Mouse (Mus musculus): Measurements from ENCODE around the gene Mydgf. TPM values are rescaled to one million over a fixed set of nuclear protein-coding genes. Genes with fewer than 3 reads are reported as not detected.
A peak's percentile ranks its signal among the peaks of the same experiment; 100 is the strongest.

Mydgf gene
- total and polyA plus RNA-seq, 2 experiments from 2014 or later = 58.1 to 86.9 TPM

- TF ChIP-seq CTCF (IDR thresholded peaks at IDR 0.05; ENCODE audit: low read depth) = peak; percentile 84
- no peak overlapping the region for H3K27ac ChIP-seq
- H3K9me3 ChIP-seq (ENCODE audit: low read length) = no peaks in the 10 kb centered on the region
- no peak overlapping the region for H3K4me2 ChIP-seq (ENCODE audit: low read depth, low read length)
- DNase-seq (ENCODE audit: low spot score) (peak; percentile 69), ATAC-seq (peak; percentile 19; the same call in 1 of the 2 replicates)
- H3K4me1 ChIP-seq (ENCODE audit: insufficient read depth, low read length) = peaks cover 6% of the 10 kb centered on the region; the same call in 1 of the 2 replicates
- no peaks in the 10 kb centered on the region for H3K27me3 ChIP-seq (ENCODE audit: insufficient read depth, low read length)
- WGBS = 41% methylated on average over 7 of the region's 7 CpGs
- H3K4me3 ChIP-seq (ENCODE audit: low read length) = no peak overlapping the region
- H3K9ac ChIP-seq (replicated peaks; ENCODE audit: low read length) = no peak overlapping the region
- peaks cover 30% of the 10 kb centered on the region for H3K36me3 ChIP-seq (ENCODE audit: insufficient read depth, low read length)
These were observed 51.9 kb downstream of the Mydgf start for GRCm38 (mm10) chr17:56131814-56132213.

GRCm38 (mm10) chr17:56131136-56131535, 52.6 kb downstream of the Mydgf start:
- H3K4me3 ChIP-seq (ENCODE audit: low read length) = no peak overlapping the region
- no peak for DNase-seq (ENCODE audit: low spot score)
- no peak overlapping the region for H3K9ac ChIP-seq (replicated peaks; ENCODE audit: low read length)
- no peaks in the 10 kb centered on the region for H3K9me3 ChIP-seq (ENCODE audit: low read length)
- peaks cover 34% of the 10 kb centered on the region for H3K36me3 ChIP-seq (ENCODE audit: insufficient read depth, low read length)
- H3K27ac ChIP-seq = no peak overlapping the region
- no peaks in the 10 kb centered on the region for H3K27me3 ChIP-seq (ENCODE audit: insufficient read depth, low read length)
- ATAC-seq = no peak
- no peak for TF ChIP-seq CTCF (IDR thresholded peaks at IDR 0.05; ENCODE audit: low read depth)
- 91% methylated on average over 10 of the region's 10 CpGs for WGBS
- no peak overlapping the region for H3K4me2 ChIP-seq (ENCODE audit: low read depth, low read length)
- peaks cover 6% of the 10 kb centered on the region; the same call in 1 of the 2 replicates for H3K4me1 ChIP-seq (ENCODE audit: insufficient read depth, low read length)

GRCm38 (mm10) chr17:56128246-56128645, 55.5 kb downstream of the Mydgf start:
- 63% methylated on average over 15 of the region's 15 CpGs for WGBS
- Histone ChIP-seq H3K9ac (replicated peaks; ENCODE audit: low read length) (no peak overlapping the region), H3K27ac (no peak overlapping the region), H3K4me1 (ENCODE audit: insufficient read depth, low read length) (no peaks in the 10 kb centered on the region), H3K36me3 (ENCODE audit: insufficient read depth, low read length) (peaks cover 47% of the 10 kb centered on the region), H3K9me3 (ENCODE audit: low read length) (no peaks in the 10 kb centered on the region), H3K4me3 (ENCODE audit: low read length) (no peak overlapping the region), H3K27me3 (ENCODE audit: insufficient read depth, low read length) (no peaks in the 10 kb centered on the region), H3K4me2 (ENCODE audit: low read depth, low read length) (no peak overlapping the region)
- ATAC-seq (no peak), DNase-seq (ENCODE audit: low spot score) (no peak)
- no peak for TF ChIP-seq CTCF (IDR thresholded peaks at IDR 0.05; ENCODE audit: low read depth)

- Histone ChIP-seq H3K27ac (no peak overlapping the region), H3K9me3 (ENCODE audit: low read length) (peaks cover 5% of the 10 kb centered on the region; the same call in 1 of the 2 replicates), H3K36me3 (ENCODE audit: insufficient read depth, low read length) (peaks cover 47% of the 10 kb centered on the region), H3K4me3 (ENCODE audit: low read length) (no peak overlapping the region), H3K4me2 (ENCODE audit: low read depth, low read length) (no peak overlapping the region), H3K27me3 (ENCODE audit: insufficient read depth, low read length) (no peaks in the 10 kb centered on the region), H3K9ac (replicated peaks; ENCODE audit: low read length) (no peak overlapping the region), H3K4me1 (ENCODE audit: insufficient read depth, low read length) (no peaks in the 10 kb centered on the region)
- DNase-seq (ENCODE audit: low spot score) (no peak), ATAC-seq (no peak)
- TF ChIP-seq CTCF (IDR thresholded peaks at IDR 0.05; ENCODE audit: low read depth) = no peak
- WGBS = 73% methylated on average over 11 of the region's 11 CpGs
These were observed 57.5 kb downstream of the Mydgf start for GRCm38 (mm10) chr17:56126175-56126574.

Small RNAs within 50 kb of the gene (microRNA-seq; reads per million reads assigned to microRNA genes)
- gene Gm44397 = 0 reads per million in 2 experiments

Other genes starting within 250 kb of the Mydgf start
- gene Zfp119b, start 234.4 kb downstream of the Mydgf start, total RNA-seq (2014; rRNA removed) = 1.8 and 4.3 TPM in 2 replicates
- gene Zfp119b, start 234.4 kb downstream of the Mydgf start, polyA plus RNA-seq (2015; fragmentation: Nextera tagmentation; extraction: Ambion mirVana) = 5.6 and 6.8 TPM in 2 replicates
- 0.61 and 3.8 TPM in 2 replicates for gene Ebi3, start 231.3 kb downstream of the Mydgf start, total RNA-seq (2014; rRNA removed)
- 5.2 and 7.3 TPM in 2 replicates for gene Ebi3, start 231.3 kb downstream of the Mydgf start, polyA plus RNA-seq (2015; fragmentation: Nextera tagmentation; extraction: Ambion mirVana)
- gene Yju2, start 224.8 kb downstream of the Mydgf start, total RNA-seq (2014; rRNA removed) = 6.8 and 18.3 TPM in 2 replicates
- 16.7 and 19.4 TPM in 2 replicates for gene Yju2, start 224.8 kb downstream of the Mydgf start, polyA plus RNA-seq (2015; fragmentation: Nextera tagmentation; extraction: Ambion mirVana)
- gene Shd, start 213.5 kb downstream of the Mydgf start, total RNA-seq (2014; rRNA removed) = 233 and 250 TPM in 2 replicates
- gene Shd, start 213.5 kb downstream of the Mydgf start, polyA plus RNA-seq (2015; fragmentation: Nextera tagmentation; extraction: Ambion mirVana) = 150 and 152 TPM in 2 replicates
- 136 and 140 TPM in 2 replicates for gene Fsd1, start 197.4 kb downstream of the Mydgf start, total RNA-seq (2014; rRNA removed)
- gene Fsd1, start 197.4 kb downstream of the Mydgf start, polyA plus RNA-seq (2015; fragmentation: Nextera tagmentation; extraction: Ambion mirVana) = 178 and 193 TPM in 2 replicates
- 5.4 and 5.9 TPM in 2 replicates for gene Stap2, start 178.3 kb downstream of the Mydgf start, total RNA-seq (2014; rRNA removed)
- gene Stap2, start 178.3 kb downstream of the Mydgf start, polyA plus RNA-seq (2015; fragmentation: Nextera tagmentation; extraction: Ambion mirVana) = 4.3 and 4.6 TPM in 2 replicates
- 185 and 186 TPM in 2 replicates for gene Mpnd, start 178.2 kb downstream of the Mydgf start, total RNA-seq (2014; rRNA removed)
- gene Mpnd, start 178.2 kb downstream of the Mydgf start, polyA plus RNA-seq (2015; fragmentation: Nextera tagmentation; extraction: Ambion mirVana) = 106 and 107 TPM in 2 replicates
- gene Sh3gl1, start 147.3 kb downstream of the Mydgf start, total RNA-seq (2014; rRNA removed) = 76.0 and 79.5 TPM in 2 replicates
- 84.5 and 87.6 TPM in 2 replicates for gene Sh3gl1, start 147.3 kb downstream of the Mydgf start, polyA plus RNA-seq (2015; fragmentation: Nextera tagmentation; extraction: Ambion mirVana)
- 5.8 and 6.1 TPM in 2 replicates for gene Chaf1a, start 143.5 kb downstream of the Mydgf start, total RNA-seq (2014; rRNA removed)
- 4.5 and 5.3 TPM in 2 replicates for gene Chaf1a, start 143.5 kb downstream of the Mydgf start, polyA plus RNA-seq (2015; fragmentation: Nextera tagmentation; extraction: Ambion mirVana)
- 92.0 and 111 TPM in 2 replicates for gene Ubxn6, start 108.9 kb downstream of the Mydgf start, total RNA-seq (2014; rRNA removed)
- 75.2 and 77.7 TPM in 2 replicates for gene Ubxn6, start 108.9 kb downstream of the Mydgf start, polyA plus RNA-seq (2015; fragmentation: Nextera tagmentation; extraction: Ambion mirVana)
- 57.5 and 70.0 TPM in 2 replicates for gene Hdgfl2, start 104.3 kb downstream of the Mydgf start, total RNA-seq (2014; rRNA removed)
- gene Hdgfl2, start 104.3 kb downstream of the Mydgf start, polyA plus RNA-seq (2015; fragmentation: Nextera tagmentation; extraction: Ambion mirVana) = 109 and 119 TPM in 2 replicates
- gene Plin4, start 74.1 kb downstream of the Mydgf start, total RNA-seq (2014; rRNA removed) = 0.61 and 0.99 TPM in 2 replicates
- gene Plin4, start 74.1 kb downstream of the Mydgf start, polyA plus RNA-seq (2015; fragmentation: Nextera tagmentation; extraction: Ambion mirVana) = 0.08 and 0.11 TPM in 2 replicates
- 2.2 and 3.3 TPM in 2 replicates for gene Plin5, start 66.3 kb downstream of the Mydgf start, total RNA-seq (2014; rRNA removed)
- gene Plin5, start 66.3 kb downstream of the Mydgf start, polyA plus RNA-seq (2015; fragmentation: Nextera tagmentation; extraction: Ambion mirVana) = 4.1 and 4.4 TPM in 2 replicates
- gene Lrg1, start 61.9 kb downstream of the Mydgf start, total RNA-seq (2014; rRNA removed) = 0.21 TPM in 1 of 2 replicates, not detected in the other
- gene Lrg1, start 61.9 kb downstream of the Mydgf start, polyA plus RNA-seq (2015; fragmentation: Nextera tagmentation; extraction: Ambion mirVana) = 0.90 and 0.95 TPM in 2 replicates
- gene Sema6b, start 43.6 kb downstream of the Mydgf start, total RNA-seq (2014; rRNA removed) = 91.6 and 97.5 TPM in 2 replicates
- gene Sema6b, start 43.6 kb downstream of the Mydgf start, polyA plus RNA-seq (2015; fragmentation: Nextera tagmentation; extraction: Ambion mirVana) = 12.9 and 13.2 TPM in 2 replicates
- gene Tnfaip8l1, start 21.4 kb downstream of the Mydgf start, total RNA-seq (2014; rRNA removed) = 14.4 and 17.8 TPM in 2 replicates
- gene Tnfaip8l1, start 21.4 kb downstream of the Mydgf start, polyA plus RNA-seq (2015; fragmentation: Nextera tagmentation; extraction: Ambion mirVana) = 6.9 and 7.1 TPM in 2 replicates
- gene Dpp9, start 35.0 kb upstream of the Mydgf start, total RNA-seq (2014; rRNA removed) = 30.3 and 31.3 TPM in 2 replicates
- gene Dpp9, start 35.0 kb upstream of the Mydgf start, polyA plus RNA-seq (2015; fragmentation: Nextera tagmentation; extraction: Ambion mirVana) = 18.9 and 19.0 TPM in 2 replicates
- 47.0 and 49.2 TPM in 2 replicates for gene Fem1a, start 72.9 kb upstream of the Mydgf start, total RNA-seq (2014; rRNA removed)
- gene Fem1a, start 72.9 kb upstream of the Mydgf start, polyA plus RNA-seq (2015; fragmentation: Nextera tagmentation; extraction: Ambion mirVana) = 15.1 and 15.7 TPM in 2 replicates
- gene Ticam1, start 92.9 kb upstream of the Mydgf start, total RNA-seq (2014; rRNA removed) = 3.1 and 3.4 TPM in 2 replicates
- gene Ticam1, start 92.9 kb upstream of the Mydgf start, polyA plus RNA-seq (2015; fragmentation: Nextera tagmentation; extraction: Ambion mirVana) = 1.2 and 1.3 TPM in 2 replicates
- gene Plin3, start 109.0 kb upstream of the Mydgf start, total RNA-seq (2014; rRNA removed) = 12.4 and 13.9 TPM in 2 replicates
- gene Plin3, start 109.0 kb upstream of the Mydgf start, polyA plus RNA-seq (2015; fragmentation: Nextera tagmentation; extraction: Ambion mirVana) = 16.0 and 17.0 TPM in 2 replicates
- not detected in 2 replicates for gene Arrdc5, start 116.4 kb upstream of the Mydgf start, total RNA-seq (2014; rRNA removed)
- not detected in 2 replicates for gene Arrdc5, start 116.4 kb upstream of the Mydgf start, polyA plus RNA-seq (2015; fragmentation: Nextera tagmentation; extraction: Ambion mirVana)
- gene Uhrf1, start 119.4 kb upstream of the Mydgf start, total RNA-seq (2014; rRNA removed) = 28.2 and 31.4 TPM in 2 replicates
- 18.8 and 20.5 TPM in 2 replicates for gene Uhrf1, start 119.4 kb upstream of the Mydgf start, polyA plus RNA-seq (2015; fragmentation: Nextera tagmentation; extraction: Ambion mirVana)
- gene Kdm4b, start 142.1 kb upstream of the Mydgf start, total RNA-seq (2014; rRNA removed) = 137 and 144 TPM in 2 replicates
- gene Kdm4b, start 142.1 kb upstream of the Mydgf start, polyA plus RNA-seq (2015; fragmentation: Nextera tagmentation; extraction: Ambion mirVana) = 42.5 and 42.6 TPM in 2 replicates

Measured in hindbrain, postnatal 0 days (tissue).